Mouse (Mus musculus) kidney, postnatal 14 days (tissue): ENCODE measurements around the gene Abca5.

Experiments
- DNase-seq: peaks from one replicate; pipeline ENCODE4 v3.0.0; 2022; ENCODE audit warnings: mixed read lengths

Gene Abca5

DNA sequence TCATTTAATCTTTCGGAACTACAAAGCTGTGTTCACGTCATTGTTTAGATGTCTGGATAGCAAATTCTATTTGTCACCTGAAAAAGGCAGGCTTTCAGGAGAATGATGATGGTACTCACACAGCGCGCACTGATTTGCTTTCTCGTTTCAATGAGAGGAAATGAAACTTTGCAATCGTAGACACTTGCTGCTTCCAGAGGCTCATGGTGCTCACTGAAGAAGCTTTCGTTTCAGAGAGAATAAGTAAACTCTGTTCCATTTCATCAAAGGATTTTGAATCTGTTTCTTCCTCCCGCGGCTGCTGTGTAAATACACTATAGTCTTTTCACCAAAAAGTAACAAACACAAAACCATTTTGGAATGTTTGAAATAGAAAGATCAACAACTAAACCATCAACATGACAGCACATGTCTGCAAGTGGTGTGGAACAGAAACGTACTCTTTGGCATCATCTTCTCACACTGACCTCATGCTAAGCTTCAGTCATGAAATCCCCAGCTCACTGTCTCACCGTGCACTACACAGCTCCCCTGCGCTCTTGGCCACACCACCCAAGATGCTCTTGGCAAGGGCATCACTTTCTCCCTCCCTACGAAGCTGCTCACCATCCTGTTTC is 39.5 kb downstream of the Abca5 start:
- no peak for DNase-seq

DNA sequence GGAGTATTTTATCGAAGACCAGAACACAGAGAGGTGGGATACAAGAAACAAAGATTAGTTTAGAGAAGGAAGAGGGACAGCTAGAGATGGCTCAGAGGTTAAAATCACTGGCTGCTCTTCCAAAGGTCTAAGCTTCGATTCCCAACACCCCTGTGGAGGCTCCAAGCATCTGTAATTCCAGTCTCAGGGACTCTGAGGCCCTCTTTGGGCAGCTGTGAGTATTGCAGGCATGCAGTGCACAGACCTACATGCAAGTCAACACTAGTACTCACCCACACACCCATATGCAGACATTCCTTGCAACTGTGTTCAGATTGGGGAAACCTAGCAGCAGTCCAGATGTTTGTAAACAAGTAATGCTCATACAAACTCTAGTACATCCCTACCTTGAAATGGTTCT is 46.9 kb downstream of the Abca5 start:
- DNase-seq, result no peak

DNA sequence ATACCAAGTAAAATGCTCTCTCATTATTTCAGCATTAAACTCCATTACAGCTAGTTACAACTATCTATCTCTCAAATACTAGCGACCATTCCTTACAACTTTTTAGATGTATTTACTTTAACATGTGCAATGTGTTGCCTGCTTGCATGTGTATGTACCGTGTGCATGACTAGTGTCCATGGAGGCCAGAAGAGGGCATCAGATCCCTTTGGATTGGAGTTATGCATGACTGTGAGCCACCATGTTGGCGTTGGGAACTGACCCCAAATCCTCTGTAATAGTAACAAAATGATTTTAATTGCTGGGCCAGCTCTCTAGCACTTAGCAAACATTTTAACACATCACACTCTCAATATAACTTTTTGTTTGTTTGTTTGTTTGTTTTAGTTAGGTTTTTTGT is 49.1 kb downstream of the Abca5 start:
- DNase-seq, result no peak

DNA sequence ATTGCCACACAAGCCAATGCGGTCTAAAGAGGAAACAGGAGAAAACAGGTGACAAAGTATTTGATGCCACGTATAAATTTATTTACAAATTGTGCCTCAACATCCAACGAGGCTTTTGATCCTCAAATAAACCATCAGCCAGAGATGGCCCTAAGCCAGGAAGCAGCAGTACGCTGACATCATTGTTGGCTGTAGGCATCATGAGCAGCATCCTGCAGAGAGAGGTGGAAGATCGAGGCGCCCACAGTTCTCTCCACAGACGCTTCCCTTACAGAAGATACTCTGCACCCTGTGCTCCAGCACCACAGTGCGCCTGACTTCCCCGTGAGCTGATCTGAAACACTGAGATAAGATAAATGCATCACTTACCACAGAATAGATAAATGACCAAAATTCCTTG is 49.8 kb downstream of the Abca5 start:
- DNase-seq, result no peak

DNA sequence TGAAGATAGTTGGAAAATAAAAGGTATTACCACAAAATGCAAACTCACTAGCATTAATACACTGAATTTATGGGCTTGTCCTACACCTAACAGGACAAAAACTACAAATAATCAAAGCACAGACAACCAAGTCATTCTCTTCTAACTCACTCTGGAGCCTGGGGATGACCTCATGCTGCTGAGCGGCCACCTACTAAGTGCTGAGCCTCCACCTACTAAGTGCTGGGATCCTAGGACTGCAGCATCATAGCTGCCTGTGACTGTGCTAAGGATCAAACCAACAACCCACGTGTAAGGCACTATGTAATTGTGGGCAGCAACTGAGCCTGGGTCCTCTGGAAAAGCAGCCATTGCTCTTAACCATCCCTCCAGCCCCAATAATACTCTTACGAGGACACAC is 51.2 kb downstream of the Abca5 start:
- DNase-seq, result no peak

DNA sequence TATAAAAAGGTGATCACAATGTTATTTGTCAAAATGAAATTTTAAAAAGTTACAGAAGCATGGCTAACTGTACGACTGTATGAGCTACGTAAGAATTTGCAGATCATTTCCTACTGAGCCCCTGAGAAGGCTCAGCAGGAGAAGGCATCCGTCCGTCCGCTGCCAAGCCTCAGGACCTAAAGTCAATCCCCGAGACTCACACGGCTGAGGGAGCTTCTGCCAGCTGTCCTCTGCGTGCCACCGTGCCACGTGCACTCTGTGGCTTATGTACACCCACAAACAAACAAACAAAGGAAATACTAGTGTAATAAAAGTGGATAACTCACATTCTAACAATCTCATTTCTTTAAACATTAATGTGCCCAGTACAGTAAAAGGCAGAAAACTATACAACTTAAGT is 52.7 kb downstream of the Abca5 start:
- DNase-seq, result no peak

DNA sequence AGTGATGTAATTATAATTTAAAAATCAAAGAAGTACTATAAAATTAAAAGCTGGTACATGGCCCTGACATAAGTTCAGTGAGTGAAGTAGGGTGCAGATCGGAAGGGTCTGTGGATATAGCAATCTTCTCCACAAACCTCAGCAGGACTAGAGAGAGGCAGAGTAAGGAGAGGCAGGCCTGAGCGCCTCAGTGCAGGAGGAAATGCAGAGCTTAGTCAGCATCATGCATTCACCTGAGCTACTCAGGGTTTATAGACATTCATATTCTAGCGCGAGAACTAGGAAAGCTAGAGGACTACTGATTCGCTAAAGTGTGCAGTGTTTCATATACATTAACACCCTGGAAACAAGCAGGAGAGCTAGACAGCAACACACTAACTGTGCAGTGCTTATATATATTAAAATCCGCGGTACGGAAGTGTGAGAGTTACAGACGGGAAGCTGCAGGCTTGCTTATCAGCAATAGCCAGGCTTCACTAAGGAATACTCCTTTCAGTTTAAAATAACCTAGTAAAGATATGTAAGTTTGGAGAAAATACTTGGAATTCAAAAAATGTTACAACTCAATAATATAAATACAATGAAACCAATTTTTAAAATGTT is 53.2 kb downstream of the Abca5 start:
- DNase-seq, result no peak

DNA sequence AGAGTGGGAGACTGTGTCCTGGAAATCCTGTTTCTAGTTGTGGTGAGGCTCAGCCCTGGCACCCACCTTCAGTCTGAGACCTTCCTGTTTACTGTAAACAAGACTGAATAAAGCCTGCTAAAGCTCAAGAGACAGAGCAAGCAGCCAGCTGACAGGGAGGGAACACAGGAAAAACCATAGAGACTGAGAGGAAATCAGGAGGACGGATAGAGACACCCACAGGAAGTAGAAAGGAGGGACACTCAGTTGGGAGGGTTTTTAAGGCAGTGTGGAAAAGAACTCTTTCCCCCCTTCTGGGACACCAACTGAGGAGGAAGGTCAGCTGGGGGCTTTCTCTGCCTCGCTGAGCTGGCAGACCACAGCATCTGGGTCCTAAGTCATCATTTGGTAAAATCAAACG is 62.7 kb downstream of the Abca5 start:
- no peak for DNase-seq

DNA sequence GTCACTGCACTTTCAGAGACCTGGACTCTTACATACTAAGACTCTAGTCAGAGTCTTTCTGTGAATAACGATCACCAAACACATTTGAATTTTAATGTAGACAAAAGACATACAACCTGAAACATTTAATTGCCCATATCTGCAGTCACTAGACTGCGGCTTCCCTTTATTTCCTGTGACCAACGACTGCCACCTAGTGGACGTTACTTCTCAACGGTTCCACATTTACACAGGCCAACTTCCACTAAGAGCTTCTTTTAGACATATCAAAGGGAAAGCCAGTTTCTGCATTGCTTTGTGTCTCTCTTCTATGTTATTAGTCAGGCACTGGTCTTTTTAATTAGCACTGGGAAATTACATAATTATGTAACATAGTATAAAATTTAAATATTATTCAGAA is 65.8 kb downstream of the Abca5 start:
- peak; percentile 64 for DNase-seq

DNA sequence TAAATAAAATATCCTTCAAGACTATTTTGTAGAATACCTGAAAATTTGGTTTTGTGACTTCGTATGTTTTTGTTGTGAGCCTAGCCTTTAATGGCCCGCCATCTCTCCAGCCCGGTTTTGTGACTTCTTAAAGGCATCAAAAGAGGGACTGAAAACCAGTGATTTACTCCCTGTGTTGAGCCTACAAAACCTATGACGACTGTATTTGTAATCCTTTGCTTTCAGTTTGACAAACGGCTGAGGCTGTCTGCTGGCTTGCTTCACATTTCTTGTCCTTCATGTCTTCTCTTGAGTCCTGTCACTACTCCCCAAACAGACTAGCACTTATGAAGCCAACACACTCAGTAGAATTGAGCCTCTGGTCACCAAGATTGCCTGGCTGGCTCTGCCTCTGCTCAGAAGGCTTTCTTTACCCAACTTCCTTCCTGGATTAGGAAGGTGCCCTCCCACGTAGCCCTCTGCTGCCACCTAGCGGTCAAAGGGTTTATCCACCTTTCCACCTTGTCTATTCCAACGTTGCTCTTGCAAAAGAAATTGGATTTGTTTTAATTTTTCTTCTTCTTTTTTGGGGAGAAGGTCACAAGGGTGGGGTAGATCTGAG is 69.2 kb downstream of the Abca5 start:
- DNase-seq, result peak; percentile 79

DNA sequence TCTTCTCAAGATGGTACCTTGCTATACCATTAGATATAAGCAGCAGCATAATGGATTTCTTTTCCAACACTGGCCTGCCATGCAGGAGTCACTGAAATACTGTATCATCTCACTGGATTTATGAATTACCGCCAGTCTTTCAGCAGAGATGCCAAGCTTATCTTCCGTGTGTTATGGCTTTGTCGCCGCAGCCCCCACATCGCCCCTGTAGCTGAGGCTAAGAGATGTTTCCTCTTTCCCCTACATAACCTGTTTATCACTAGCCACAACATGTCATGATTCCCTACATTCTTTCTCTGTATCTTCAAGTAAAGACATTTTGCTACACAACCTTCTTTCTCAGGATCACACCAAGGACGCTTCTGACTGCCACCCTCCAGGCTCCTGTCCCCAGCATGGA is 70.3 kb downstream of the Abca5 start:
- no peak for DNase-seq

DNA sequence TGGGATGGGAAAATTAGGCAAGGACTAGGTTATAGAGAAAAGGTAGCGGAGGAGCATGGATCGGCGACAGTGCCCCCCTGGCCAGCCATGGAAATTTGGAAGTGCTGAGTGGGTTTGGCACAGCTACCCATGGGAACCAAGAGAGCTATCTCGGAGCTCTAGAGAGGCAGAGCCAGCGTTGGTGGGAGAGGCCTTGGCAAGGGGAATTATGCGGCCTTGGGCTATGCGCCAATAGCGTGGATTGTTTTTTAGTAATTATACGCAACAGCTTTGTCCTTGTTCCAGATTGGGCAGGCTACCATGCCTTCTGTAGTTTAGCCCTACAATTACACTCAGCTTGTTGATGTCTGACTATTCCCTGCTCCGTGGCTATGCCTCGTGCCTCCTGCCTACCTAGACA is 70.8 kb downstream of the Abca5 start:
- no peak for DNase-seq

DNA sequence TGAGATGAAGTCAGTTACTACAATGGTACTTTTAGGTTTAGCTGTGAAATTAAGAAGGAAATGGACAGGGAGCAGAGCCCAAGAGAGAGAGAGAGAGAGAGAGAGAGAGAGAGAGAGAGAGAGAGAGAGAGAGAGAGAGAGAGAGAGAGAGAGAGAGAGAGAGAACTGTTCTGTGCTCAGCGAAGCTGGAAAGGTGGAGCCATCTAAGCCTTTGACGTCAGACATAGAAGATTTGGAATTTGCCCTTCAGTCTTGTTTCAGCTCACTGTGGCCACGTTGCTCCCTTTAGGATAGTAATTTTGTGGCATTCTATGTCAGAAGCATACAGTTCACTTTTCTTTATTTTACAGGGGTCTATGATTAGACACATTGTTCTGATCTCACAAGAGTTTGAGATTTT is 75.6 kb downstream of the Abca5 start:
- no peak for DNase-seq

DNA sequence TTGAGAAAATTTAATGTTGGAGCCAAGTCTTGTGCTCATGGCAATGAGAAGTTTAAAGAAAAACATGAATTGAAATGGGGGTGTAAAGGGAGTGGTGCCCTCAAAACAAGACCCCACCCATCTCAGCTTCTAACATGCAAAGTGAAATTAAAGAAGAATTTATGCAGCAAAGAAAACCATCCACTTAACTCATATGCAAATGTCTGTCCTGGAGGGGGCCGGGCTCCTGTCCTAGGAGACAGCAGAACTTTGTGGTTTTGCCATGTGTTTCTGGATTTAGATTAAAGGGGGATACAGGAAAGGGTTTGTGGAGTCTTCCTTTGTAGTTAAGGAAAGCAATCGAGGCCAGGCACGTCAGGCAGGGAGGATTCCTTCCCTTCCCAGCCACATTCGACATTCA is 79.6 kb downstream of the Abca5 start:
- no peak for DNase-seq

DNA sequence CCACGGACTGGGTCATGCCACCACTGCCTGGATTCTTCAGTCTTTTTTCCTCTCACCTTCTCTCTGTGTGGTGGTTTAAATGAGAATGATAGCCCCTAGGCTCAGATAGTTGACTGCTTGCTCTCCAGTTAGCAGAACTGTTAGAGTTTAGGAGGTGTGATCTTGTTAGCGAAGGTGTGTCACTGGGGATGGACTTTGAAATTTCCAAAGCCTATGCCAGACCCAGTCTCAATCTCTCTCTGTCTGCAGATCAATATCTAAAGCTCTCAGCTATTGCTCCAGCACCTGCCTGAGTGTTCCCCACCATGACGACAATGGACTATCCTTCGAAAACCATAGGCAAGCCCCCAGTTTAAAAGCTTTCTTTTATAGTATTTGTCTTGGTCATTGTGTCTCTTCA is 80.5 kb downstream of the Abca5 start:
- no peak for DNase-seq

DNA sequence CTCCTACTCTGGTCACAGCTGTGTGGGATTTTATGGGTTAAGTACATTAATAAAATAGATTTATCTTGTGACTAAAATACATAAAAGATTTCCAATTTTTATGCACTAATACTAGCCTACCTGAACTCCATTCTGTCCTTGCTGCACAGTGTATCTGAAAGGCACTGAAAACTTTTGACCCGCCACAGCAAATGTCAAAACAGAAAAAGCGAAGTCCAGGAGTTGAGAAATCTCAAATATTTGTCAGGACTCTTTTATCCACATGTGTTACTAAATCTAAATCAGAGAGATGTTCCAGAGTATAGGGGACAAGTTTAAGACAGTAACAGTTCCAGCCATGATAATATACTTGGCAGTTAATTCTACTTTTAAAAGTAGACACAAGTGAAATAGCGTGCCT is 85.3 kb downstream of the Abca5 start:
- DNase-seq, result no peak

DNA sequence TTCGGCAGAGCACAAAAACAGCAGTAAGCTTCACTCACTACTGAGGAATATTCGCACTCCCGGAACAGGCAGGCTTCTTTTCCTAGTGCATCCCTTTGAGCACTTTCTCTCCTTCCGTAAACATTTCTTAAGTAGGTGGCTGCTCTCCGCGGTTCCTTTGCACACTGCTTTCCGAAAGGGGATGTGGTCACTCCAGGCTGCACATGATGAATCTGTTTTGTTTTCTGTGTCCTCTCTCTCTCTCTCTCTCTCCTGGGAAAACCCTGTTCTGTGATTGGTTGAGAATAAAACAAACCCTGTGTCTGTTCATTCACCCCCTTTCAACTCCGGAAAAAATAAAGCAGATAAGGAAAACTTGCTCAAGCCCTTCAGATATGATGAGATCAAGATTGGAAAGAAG is 86.0 kb downstream of the Abca5 start, which contains the start of gene Abca6:
Abca6 (minus strand) TSS at position 243 of the 400 bp plus-strand sequence.
- peak; percentile 43 for DNase-seq

DNA sequence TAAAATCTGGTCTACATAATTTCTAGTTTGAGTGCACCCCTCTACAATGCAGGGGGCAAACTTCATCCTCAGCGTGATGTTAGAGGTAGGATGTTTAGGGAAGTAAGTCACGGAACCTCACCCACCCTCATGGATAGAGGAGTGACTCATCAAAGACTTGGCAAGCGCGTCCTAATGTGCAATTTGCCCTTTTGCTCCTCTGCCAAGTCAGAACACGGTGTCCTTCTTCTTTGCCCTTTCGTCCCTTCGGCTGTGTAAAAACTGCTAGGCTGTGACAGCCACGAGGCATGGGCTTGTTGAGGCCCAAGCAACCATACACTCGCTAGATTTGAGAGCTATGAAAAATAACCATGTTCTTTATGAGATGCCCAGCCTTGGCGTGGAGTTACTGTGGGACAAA is 92.8 kb downstream of the Abca5 start:
- peak; percentile 9 for DNase-seq

DNA sequence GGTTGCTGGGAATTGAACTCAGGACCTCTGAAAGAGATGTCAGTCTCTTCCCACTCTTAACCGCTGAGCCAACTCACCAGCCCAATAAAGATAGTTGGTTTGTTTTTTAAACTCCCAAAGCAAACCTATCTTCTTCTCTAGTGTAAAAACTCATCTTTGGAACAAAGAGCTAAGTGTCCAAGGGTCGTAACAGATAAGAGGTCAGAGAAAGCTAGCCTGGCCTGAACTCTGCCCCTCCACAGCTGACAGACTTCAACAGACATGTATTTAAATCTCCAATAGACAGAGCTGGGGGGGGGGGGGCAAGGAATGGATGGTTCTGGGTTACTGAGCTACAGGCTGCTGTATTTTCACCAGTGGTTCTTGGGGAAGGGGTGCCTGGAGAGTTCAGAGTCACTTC is 100.0 kb downstream of the Abca5 start:
- no peak for DNase-seq

DNA sequence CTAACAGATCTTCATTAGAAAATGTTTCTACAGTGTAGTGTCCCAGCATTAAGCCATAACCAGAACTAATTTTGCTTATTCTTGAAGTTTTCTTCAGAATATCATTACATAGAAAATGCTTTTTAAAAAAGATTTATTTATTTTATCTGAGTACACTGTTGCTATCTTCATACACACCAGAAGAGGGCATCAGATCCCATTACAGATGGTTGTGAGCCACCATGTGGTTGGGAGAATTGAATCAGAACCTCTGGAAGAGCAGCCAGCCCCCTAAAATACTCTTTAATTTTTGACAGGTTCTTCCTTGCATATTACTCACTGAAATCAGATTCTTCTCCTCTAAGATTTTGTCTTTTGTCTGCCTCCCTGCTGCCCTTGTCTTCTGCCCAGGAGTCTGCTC is 104.5 kb downstream of the Abca5 start:
- no peak for DNase-seq
